Mouse (Mus musculus) right cerebral cortex, postnatal 36 days (tissue): ENCODE measurements around the gene Gas7.

Experiments used
- DNase-seq, 2 experiments: peaks; one replicate each; pipeline ENCODE4 v3.0.0; 2022; ENCODE audit warnings: low spot score in 2 of 2, mixed read lengths in 1 of 2

The Gas7 gene

DNA sequence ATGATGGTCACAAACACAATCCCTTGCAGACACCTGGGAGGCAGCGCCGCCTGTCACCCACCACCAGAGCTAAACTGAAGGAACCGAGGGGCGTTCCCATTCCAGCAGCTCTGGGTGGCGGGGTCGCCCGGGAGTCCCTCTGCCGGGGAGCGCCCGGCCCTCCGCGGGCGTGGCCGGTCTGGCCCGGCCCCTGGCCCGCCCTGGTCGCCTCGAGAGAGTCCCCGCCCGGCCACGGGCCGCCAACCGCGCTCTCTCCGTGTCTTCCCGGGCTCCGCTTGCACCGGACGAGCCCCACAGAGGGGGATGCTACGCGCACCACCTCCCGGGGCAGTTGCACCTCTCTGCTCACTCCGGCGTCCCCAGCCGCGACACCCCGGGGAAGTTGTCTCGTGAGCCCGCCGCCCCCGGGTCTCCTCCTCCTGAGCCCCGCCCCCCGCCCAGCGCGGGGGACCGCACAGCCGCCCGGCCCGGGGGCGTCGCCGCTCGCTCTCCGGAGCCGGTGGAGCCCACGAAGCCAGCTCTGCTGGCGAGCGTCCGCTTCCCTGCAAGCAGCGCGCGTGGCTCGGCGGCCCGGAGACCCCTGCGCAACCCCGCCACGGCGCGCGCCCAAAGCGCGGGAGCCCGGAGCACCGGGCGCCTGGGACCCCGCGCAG lies at the start of gene Gas7:
TSS of gene Gas7 (plus strand) at position 564 of the 653 bp plus-strand sequence.
- peak in 1 of 2 experiments; percentile 26 for DNase-seq

DNA sequence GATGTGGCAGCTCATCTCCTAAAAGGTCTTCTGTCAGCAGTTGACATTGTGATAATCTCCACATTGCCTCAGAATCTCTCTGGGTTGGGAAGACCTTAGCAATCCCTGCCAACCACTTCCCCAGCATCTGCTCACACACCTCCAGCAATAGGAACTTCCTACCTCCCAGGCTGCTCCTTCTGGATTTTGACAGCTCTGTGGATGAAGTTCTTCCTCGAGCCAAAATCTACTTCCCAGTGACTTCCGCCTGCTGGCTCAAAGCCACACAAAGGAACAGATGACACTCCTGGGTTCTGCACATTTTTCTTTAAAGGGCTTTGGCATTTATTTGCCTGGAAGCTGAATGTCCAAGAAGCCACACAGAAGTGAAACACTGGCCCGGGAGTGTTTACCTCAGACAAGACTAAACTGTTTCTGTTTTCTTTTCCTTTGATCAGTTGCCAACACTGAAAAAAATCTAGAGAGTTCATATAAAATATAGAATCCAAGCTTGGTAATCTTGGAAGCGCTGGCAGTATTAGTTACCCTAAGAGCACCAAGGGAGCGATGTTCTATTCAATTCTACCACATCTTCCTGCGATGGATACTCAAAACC lies 40.8 kb upstream of the Gas7 start:
- DNase-seq: peak; percentile 19 to 39

DNA sequence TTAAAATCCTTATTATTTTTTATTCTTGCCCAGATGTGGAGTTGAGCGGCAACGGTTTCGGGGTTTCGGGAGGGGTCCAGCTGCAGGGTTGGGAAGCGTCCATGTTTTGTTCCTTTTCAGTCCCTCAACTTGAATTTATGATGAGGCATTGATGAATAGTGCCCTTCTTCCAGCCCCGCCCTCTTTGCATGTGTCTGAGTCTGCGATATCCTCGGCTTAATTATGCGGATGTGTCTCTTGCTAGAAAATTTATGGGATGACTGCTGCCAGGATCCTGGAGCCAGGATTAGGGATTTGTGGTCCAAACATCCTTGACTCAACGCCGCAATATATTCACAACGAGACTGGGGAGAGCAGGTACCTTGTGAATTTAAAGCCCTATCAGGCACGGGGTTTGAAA lies 31.7 kb upstream of the Gas7 start:
- no peak for DNase-seq

DNA sequence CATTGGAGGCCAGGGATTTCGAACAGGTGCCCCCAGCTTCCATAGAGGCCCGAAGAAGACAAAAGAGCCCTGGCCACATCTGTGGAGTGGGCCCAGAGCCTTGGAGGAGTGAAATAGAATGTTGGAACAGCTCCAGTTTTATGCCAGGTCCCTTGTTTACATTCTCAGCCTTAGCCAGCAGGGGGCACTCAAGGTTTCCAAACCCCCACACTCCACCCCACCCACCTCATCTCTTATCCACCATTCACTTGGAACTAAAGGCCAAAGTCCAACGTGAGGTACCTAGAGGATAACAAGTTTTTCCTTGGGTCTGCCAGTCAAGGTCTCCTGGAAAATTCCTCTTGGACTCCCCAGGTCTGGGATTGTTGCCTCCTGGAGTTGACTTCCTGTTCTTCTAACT lies 27.0 kb upstream of the Gas7 start:
- DNase-seq: peak in 1 of 2 experiments; percentile 8

DNA sequence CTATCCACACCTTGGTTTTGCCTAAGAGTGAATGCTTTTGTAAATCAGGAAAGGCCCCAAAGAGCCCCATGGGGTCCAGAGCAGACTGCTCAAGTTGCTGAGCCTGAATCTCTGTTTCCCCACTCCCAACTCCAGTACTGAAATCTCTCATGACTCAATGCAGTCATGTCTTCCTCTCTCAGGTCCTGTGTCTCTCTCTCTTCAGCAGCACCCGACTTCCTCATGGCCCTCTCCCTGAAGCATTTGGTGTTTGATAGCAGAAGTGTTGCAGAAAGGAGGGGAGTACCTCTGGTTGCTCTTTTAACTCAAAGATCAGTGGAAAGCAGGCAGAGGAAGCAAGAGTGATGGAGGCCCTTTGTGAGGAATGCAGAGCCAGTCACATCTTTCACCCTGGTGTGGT lies 25.4 kb upstream of the Gas7 start:
- DNase-seq: no peak

DNA sequence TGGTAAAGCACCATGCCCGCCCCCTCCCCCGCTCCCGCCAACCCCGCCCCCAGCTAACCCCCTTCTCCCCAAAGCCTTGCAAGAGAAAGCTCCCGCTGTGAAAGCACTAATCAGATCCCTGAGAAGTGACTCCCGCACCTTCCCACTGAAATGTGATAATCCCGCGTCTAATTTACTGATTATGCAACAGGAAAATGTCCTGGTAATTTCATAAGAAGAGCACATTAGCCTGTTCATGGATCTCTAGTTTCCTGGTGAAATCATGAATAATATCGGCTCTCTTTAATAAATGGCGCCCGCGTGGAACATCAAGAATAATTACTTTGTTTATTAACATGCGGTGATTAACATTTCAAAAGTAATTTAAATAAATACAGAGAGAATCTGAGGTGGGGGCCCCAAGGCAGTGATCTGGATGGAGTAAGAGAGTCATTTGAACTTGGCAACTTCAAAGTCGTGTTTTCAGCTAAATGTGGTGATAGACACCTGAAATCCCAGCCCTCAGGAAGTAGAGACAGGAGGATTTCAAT lies 24.1 kb upstream of the Gas7 start:
- DNase-seq: no peak

DNA sequence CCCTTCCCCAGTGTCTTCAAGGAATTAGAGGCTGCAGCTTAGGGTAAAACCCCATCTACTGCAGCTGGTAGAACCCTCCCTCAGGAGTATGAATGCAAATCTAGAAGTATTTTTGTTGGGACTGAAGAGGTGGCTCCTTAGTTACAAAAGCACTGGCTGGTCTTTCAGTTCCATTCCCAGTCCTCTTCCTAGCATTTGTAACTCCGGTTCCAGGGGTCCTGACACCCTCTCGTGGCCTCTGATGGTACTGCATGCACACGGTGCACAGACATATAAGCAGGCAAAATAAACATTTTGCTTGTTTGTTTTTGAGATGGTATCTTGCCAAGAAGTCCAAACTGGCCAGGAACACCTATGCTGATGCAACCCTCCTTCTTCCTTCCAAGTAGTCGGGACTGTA lies 23.4 kb upstream of the Gas7 start:
- DNase-seq: no peak

DNA sequence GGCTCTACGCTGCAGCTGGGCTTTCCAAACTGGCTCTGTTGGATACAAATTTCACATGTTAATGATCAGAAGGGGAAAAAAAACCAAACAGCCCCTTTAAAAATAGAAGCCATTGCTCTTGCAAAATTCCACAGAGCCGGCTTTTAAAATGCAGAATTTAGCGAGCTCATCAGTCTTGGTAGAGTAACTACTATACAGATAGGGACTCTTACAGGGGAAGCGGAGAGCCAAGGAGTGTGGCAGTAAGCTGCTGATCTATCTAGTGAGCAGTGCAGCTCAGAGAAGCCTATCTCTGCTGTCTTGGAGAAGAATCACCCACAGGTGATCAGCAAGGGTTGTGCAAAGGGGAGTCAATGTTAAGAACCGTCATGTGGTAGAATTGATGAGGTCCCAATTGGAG lies 21.5 kb upstream of the Gas7 start:
- no peak for DNase-seq

DNA sequence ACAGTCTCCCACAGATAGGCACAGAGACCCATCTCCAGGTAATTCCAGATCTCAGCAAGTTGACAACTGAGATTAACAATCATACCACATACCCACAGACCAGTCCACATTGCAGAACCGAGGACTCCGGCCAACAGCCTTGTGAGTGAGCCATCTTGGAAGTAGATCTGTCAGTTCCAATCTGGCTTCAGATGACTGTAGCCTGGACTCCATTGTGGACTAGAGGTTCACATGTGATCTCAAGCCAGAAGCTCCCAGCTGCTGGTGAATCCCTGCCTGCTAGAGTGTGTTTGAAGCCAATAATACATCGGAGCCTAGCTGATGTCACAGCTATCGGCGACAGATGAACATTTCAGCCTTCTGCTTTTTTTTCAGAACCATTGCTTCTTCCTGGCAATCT lies 16.5 kb upstream of the Gas7 start:
- no peak for DNase-seq

DNA sequence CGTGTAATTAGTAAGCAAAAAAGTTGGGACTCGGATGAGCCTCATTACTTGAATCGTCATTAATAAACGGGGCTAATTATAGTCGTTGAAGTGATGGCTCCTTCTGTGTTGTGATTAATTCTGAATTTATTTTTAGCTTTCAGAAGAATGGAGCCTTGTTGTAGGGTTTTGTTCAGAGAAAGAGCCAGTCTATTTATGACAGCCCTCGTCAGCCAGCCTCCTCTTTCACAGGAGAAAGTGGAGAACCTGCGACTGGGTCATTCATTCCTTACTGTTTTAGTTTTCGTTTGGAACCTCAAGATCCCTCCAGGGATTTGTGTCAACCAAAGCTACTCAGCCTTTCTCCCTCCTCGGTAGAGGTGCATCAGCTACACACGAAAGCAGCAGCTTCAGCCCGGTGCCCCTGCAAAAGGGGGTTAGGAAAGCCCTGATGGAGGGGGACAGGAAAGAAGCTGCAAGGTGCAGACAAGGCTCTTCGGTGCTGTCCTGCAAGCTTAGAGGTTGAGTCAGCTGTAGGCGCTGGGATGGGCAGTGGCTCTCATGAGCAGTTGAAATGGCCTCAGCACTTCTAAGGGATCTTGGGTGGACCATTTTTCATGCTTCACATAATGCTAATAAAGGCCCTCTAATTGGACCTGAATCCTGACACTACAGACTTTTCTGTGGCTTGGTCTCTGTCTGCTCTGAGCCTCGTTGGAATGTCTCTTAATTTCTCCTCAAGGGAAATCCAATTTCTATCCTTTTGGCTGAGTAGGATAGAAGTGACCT lies 10.0 kb upstream of the Gas7 start:
- no peak for DNase-seq

DNA sequence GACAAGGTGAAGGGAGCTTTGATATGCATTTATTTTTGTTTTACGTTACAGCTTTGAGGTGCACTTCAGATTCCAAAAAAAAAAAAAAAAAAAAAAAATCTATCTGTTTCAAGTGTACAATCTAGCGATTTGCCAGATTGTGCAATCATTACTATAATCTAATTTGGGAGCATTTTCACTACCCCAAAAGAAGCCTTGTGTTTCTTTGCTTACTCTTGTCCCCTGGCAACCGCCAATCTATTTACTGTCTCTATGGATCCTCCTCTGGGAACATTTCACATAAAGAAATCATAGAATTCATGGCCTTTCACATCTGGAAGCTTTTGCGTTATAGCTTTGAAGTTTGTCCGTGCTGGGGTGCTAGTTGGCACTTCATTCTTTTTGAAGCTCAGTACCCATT lies 3.7 kb upstream of the Gas7 start:
- DNase-seq: no peak

DNA sequence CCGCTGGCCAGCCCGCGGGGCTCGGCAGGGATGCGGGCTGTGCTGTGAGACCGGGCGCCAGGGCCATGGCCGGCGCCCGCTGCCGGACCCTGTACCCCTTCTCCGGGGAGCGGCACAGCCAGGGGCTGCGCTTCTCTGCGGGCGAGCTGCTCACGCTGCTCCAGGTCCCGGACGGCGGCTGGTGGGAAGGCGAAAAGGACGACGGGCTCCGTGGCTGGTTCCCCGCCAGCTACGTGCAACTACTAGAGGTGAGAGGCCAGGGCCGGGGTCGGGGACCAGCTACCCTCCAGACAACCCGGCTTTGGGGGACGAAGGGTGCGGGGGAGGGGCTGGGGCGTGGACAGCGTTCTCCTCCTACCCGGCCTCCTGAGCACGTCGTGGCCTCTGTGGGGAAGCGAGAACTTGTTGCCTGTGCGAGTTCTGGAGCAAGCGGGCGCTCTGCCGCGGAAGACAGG lies 317 bp downstream of the Gas7 start:
- no peak for DNase-seq

DNA sequence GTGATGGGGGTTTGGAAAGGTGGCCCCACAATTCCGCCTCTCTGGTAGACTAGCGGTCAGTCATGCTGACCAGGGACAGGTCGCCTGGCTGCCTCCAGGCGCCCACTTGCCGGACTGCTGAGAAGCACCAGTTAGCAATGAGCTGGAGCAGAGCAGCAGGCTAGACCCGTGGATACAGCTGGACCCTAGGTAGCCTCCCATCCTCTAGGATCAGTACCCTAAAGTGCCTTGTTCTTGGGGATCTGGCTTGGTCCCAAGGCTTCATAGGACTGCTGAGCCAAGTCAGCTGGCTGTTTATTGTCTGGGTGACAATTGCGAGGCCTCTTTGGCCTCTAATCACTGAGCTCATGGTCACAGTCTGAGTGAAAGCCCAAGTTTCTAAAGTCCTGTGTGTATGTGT lies 792 bp downstream of the Gas7 start:
- DNase-seq: no peak

DNA sequence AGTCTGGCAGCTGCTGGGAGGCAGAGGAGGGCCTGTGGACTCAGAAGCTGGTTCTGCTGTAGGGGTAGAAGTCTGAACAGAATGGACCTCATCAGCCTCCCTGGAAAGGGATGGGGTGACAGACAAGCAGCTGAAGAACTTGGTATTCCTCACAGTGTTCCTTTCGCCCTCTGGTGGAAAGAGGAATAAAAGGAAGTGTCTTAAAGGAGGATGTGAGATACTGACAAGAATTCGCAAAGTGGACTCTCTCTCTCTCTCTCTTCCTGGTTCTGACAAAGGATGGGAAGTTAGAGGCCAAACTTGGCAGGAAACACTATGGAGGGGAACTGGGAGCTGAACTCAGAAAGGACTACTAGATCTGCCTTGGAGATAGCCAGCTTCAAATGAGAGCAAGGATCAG lies 2.9 kb downstream of the Gas7 start:
- DNase-seq: no peak

DNA sequence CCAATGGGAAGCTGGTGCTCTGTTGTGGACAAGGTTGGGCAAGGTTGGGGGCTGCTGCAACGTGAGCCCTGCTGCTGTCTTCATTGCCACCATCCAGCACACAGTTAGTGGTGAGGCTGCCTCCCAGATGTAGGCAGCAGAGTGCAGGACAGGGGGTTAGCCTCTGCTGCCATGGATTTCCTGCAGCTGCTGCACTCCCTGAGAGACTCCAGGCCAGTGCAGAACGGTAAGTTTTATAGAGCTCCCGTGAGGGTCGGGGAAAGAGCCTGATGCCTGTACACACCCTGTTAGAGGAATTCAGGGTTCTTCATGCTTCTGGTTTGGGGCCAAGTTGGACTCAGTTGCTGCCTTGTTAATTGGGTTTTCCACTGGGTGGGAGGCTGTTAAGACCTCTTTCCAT lies 11.9 kb downstream of the Gas7 start:
- DNase-seq: no peak

DNA sequence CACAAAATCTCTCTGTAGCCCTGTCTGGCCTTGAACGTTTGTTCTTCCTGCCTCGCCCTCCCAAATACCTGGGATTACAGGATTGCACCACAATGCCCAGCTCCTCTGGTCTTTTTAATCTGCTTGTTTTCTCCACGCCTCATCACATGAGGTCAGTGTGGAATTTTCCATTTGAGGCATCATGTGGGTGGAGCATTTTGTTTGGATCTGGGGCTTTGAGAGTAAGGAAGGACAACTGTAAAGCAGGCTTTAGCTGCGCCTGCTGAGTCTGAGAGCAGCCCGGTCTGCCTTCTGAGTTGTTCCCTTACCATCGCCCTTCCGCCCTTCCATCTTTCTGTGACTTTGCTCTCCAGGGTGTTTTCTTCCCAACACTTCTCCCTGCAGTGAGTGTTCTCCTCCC lies 13.6 kb downstream of the Gas7 start:
- DNase-seq: no peak

DNA sequence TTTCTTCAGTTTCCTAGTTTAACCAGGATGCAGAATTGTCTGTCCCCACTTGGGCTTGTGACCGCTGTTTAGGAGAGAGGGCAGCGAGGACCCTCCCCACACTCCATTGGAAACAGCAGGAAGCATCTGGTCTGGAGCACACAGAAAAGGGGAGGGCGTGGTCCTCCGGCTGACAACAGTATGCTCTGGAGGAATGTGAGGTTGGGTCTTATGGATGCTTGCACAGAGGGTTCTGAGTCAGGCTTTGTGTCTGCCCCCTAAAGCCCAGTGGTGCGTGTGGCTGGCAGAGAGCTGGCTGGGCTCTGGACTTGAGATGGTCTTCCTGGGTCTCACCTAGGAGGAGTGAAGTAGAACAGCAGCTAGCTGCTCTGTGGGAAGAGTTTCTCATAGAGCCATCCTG lies 19.4 kb downstream of the Gas7 start:
- DNase-seq: no peak

DNA sequence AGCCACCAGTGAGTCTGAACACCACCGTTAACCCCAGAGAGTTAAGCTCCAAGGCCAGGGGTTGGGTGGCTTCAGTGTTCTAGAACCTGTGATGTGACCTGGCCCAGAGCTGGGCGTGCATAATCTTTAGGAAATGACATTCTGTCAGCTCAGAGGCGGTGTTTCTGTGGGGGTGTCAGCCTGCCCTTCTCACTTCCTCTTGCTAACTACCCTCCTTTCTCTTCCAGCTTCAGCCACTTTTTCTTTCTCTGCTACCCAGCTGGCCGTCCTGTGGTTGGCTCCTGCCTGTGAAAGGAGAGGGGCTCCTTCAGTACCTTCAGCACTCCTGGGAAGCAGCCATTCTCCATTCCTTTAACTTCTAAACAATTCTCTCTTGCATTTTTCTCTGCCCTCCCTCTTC lies 24.3 kb downstream of the Gas7 start:
- DNase-seq: no peak

DNA sequence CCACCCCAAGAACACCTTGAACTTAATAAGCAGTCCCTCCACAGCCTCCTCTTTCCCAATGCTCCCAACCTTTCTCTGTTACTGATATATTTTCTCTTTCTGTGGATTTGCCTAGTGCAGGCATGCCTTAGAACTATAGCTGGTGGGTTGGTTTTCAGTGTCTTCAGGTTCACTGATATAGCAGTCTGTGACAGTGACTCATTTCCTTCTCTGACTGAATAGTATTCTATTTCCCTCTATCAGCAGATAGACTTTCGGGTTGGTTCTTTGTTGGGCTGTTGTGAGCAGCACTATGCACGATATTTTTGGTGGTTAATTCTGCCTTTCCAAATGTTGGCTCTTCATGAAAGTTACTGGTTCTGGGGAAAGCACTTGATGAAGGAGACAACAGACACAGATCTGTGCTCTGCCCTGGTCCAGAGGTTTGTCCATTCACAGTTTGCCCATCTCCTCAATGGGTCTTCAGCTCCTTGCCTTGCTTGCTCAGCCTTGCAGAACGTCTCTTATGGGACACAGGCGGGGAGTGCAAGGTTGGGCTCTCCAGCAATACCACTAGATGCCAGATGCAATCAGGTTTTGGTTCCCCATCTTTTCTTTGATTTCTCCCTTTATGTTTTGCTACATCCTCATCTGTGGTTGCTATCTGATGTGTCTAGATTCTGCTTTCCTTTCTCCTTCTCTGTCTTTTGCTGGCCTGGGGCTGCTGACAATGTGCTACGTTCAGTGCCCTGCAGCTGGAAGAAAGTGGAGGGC lies 25.1 kb downstream of the Gas7 start:
- DNase-seq: no peak

DNA sequence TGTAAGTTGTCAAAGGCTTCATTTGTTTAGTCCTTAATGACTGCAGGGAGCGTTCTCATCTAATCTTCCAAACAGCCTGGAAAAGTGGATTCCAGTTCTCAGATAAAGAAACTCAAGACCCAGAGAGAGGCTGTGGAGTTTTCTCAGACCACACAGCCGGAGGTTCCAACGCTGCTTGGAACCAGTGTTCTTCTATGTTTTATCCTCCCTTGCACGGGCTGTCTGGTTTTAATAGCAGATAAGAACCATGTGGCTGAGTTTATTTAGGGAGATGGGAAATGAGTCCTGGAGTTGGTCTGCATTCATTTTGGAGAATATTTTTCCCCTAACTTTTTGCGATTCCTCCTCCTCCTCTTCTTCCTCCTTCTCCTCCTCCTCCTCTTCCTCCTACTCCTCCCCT lies 26.5 kb downstream of the Gas7 start:
- no peak for DNase-seq

DNA sequence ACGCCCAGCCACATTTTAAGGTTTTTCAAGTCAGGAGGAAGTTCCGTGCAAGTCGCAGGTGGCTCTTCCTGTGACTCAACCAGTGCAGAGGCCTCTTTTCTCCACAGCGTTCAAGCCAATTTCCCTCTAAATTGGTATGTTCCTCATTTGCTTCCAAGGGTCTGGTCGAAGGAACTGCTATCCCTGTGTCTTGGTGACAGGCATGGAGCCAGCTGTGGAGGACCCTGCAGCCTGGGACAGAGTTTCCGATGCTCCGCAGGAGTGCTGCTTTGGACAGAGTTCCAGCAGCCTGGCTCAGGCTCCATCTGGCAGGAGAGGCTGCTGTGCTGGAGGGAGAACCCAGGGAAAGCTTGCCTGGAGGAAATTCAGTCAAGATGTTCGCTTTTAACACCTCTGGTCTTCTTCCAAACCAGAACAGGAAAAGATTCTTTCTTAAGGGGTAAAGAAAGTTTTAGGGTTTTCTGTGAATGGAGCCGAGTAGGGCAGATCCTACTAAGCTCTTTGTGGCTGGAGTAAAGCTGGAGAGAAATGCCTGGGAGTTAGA lies 27.1 kb downstream of the Gas7 start:
- peak; percentile 35 to 37 for DNase-seq

DNA sequence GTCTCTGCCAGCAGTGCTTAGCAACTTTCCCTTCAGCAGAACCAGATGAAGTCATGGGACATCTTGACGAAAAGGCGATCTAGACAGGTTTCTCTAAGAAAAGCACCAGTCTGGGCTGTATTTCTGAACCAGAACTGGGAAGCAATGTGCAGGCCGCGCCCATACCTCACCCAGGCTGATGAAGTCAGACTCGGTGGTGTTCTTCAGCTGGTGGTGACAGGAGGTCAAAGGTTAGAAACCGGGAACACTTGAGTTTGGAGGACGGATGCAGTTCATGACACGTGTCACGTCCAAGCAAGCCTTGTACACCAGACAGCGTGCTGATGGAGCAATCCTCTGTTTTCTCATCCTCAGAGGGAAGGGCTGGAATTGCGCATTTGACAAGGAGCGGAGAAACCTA lies 32.9 kb downstream of the Gas7 start:
- no peak for DNase-seq
